Mouse (Mus musculus) liver, embryonic 14.5 days (tissue): Measurements from ENCODE around the gene Dusp12.

Source experiments
- CTCF ChIP-seq: IDR thresholded peaks from 2 replicates; pipeline ENCODE4 v1.5.1; 2016; ENCODE audit warnings: antibody characterized with exemption, low read depth, control low read depth
- EP300 ChIP-seq: IDR thresholded peaks from 2 replicates; pipeline ENCODE4 v1.6.1; 2016; ENCODE audit warnings: antibody characterized with exemption, low read depth

GRCm38 (mm10) chr1:170850637-170851624 is 34.4 kb downstream of the Dusp12 start:
- TF ChIP-seq CTCF (no peak), EP300 (no peak)
